Mouse (Mus musculus) embryonic facial prominence, embryonic 11.5 days (tissue): ENCODE data around the gene Serpine1. TPM values are rescaled to one million over a fixed set of nuclear protein-coding genes. Genes with fewer than 3 reads are reported as not detected.

ENCODE experiments used
- ATAC-seq: fragments of 200-750 bp; cut with Nextera tagmentation; replicated peaks from 2 replicates; pipeline ENCODE4 v1.8.0; 2017; ENCODE audit warnings: low read depth; ENCODE audit not compliant: insufficient number of reproducible peaks, low FRiP score, low TSS enrichment
- DNase-seq: peaks from one replicate; pipeline ENCODE4 v3.0.0-alpha.2; 2015; ENCODE audit warnings: low spot score
- H3K27ac ChIP-seq: fragments of 300-500 bp; sonication (generic); replicated peaks from 2 replicates; pipeline ENCODE4 v1.5.1; 2014; ENCODE audit warnings: mild to moderate bottlenecking, low read depth, low read length, control low read depth
- H3K27me3 ChIP-seq: fragments of 300-500 bp; sonication (generic); 2 replicates; pipeline ENCODE4 v1.6.1; 2014; ENCODE audit warnings: mild to moderate bottlenecking, low read length, moderate library complexity, mixed read lengths; ENCODE audit not compliant: control insufficient read depth, insufficient read depth
- H3K36me3 ChIP-seq: fragments of 300-500 bp; sonication (generic); replicated peaks from 2 replicates; pipeline ENCODE4 v1.6.1; 2014; ENCODE audit warnings: low read depth, mild to moderate bottlenecking, low read length, moderate library complexity, mixed read lengths; ENCODE audit not compliant: control insufficient read depth, insufficient read depth
- H3K4me1 ChIP-seq: fragments of 300-500 bp; sonication (generic); 2 replicates; pipeline ENCODE4 v1.6.1; 2014; ENCODE audit warnings: low read length, mixed read lengths; ENCODE audit not compliant: control insufficient read depth, insufficient read depth
- H3K4me2 ChIP-seq: fragments of 300-500 bp; sonication (generic); 2 replicates; pipeline ENCODE4 v1.6.1; 2014; ENCODE audit warnings: low read depth, mild to moderate bottlenecking, control low read depth, low read length, moderate library complexity
- H3K4me3 ChIP-seq: fragments of 300-500 bp; sonication (generic); 2 replicates; pipeline ENCODE4 v1.5.1; 2014; ENCODE audit warnings: low read depth, low read length, control low read depth
- H3K9ac ChIP-seq: fragments of 300-500 bp; sonication (generic); replicated peaks from 2 replicates; pipeline ENCODE4 v1.6.1; 2014; ENCODE audit warnings: mild to moderate bottlenecking, control low read depth, low read length
- H3K9me3 ChIP-seq: fragments of 300-500 bp; sonication (generic); replicated peaks from 2 replicates; pipeline ENCODE4 v1.6.1; 2016; ENCODE audit warnings: mild to moderate bottlenecking, low read length, inconsistent platforms, mixed read lengths; ENCODE audit not compliant: control insufficient read depth
- WGBS: fragments of 180-500 bp; shearing (Covaris S2); extraction: QIAGEN DNeasy Blood & Tissue Kit; methylation state at CpG from one replicate; pipeline ENCODE4 v1.1.7; 2014; 5-methylcytosine and 5-hydroxymethylcytosine counted together
- polyA plus RNA-seq: library from polyadenylated mRNA; unstranded; fragments of >200 nt; fragmentation: Nextera tagmentation; extraction: Ambion mirVana; gene quantifications from 2 replicates; pipeline ENCODE4 v1.2.1, GENCODE M21; 2014

Gene Serpine1
- polyA plus RNA-seq, 1 experiment from 2014 or later, result 0.17 TPM

DNA sequence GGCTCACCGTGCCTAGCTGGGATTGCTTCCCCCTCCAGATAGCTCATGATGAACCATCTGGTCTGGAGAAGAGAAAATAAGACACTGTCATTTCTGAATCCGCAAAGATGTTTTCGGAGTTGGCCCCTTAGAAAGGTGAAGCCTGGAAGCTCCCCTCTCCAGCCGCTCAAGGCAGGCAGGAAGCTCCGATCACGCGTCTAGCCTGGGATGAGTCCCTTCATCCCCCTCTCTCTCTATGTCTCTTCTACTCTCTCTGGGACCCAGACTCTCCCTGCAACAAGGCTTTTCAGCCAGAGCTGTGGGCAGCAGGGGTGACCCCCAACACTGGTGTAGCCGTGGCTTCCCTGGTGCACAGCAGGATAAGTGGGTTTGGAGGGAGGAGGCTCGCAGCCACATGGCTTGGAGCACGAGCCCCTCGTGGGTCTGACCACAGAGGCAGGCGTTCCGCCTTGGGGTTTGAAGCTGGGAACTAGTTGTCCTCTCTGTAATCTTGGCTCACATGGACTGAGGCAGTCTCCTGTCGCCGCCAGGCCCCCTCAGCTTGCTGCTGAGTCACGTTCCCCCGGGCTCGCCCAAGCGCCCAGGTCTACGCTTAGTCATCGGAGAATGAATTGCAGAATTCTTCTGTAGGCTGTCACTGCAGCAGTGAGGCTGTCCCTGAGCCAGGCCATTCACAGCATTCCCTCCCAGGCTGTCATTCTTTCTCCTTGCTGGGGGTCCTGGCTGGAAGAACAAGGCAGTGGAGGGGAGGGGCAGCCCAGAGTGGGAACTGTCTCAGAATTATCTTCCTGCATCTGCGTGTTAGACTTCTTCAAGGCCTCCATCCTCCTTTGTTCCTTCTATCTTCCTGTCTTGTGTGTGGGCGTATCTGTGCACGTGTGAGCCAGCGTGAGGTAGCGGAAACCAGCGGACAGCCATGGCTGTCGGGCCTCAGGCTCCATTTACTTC is 30.8 kb upstream of the Serpine1 start:
- Histone ChIP-seq H3K36me3 (no peaks in the 10 kb centered on the region), H3K4me2 (no peak overlapping the region), H3K27me3 (no peaks in the 10 kb centered on the region), H3K9me3 (no peaks in the 10 kb centered on the region), H3K9ac (no peak overlapping the region), H3K4me1 (no peaks in the 10 kb centered on the region), H3K27ac (no peak overlapping the region), H3K4me3 (no peak overlapping the region)
- DNase-seq, result no peak
- no peak for ATAC-seq
- 67% methylated on average over 28 of the region's 28 CpGs for WGBS

DNA sequence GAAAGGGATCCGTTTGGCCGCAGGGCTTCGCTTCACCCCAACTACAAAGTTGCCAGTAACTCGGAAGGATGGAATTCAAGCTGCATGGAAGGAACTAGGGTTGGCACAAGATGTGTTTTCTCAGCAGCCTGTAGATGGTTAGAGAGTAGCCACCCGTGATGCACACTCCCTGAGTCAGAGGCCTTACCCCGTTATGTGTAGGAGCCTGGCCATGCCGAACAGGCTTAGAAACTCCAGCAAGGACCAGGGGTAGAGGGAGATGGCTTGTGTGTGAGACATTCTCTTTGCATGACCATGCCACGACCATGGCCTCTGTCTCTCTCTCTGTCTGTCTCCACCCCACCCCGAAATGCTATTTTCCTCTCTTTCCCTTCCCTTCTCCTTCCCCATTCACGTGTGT is 30.0 kb upstream of the Serpine1 start:
- no peak for DNase-seq
- no peak overlapping the region for H3K9ac ChIP-seq
- H3K4me2 ChIP-seq, result no peak overlapping the region

DNA sequence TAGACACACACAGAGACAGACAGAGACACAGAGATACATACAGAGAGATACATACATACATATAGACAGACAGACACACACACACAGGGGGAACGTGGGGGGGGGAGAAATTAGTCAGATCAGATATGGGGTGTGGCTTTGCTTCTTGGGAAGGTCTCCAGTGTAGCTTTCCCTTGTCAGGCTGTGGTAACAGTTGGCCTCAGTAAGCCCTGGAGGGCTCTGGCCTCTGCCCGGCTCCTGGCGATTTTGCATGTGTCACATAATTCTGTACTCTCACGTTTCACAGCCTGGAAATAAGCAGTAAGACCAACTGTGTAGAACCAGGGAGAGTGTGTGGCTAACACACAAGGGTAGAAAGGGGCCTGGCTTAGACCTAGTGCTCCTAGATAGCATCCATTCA is 28.6 kb upstream of the Serpine1 start:
- 40% methylated on average over 4 of the region's 4 CpGs for WGBS
- Histone ChIP-seq H3K27ac (no peak overlapping the region), H3K4me1 (no peaks in the 10 kb centered on the region), H3K36me3 (no peaks in the 10 kb centered on the region), H3K4me3 (no peak overlapping the region), H3K9me3 (no peaks in the 10 kb centered on the region), H3K4me2 (no peak overlapping the region), H3K9ac (no peak overlapping the region), H3K27me3 (no peaks in the 10 kb centered on the region)
- DNase-seq, result no peak
- no peak for ATAC-seq

More for the DNA sequence above, 30.0 kb upstream of the Serpine1 start:
- 76% methylated on average over 10 of the region's 10 CpGs for WGBS
- H3K36me3 ChIP-seq, result no peaks in the 10 kb centered on the region
- no peak overlapping the region for H3K4me3 ChIP-seq
- no peaks in the 10 kb centered on the region for H3K9me3 ChIP-seq
- no peaks in the 10 kb centered on the region for H3K4me1 ChIP-seq
- ATAC-seq, result no peak
- H3K27ac ChIP-seq, result no peak overlapping the region
- H3K27me3 ChIP-seq, result no peaks in the 10 kb centered on the region

DNA sequence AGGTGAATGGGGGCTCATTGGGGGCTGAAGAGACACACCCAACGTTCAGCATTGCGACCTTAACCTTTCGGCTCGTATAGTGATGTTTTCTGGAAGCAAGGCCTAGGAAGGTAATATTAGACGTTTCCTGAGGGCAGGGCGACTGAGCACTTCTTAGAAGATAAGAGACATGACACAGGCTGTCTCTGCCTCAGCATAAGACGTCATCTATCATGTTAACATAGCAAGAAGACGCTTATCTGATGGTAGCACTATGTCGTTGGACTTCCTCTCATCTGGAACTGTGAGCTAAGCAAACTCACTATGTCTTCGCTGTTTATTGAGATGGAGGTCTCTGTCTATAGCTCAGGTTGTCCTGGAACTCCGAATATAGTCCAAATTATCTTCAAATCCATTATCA is 26.4 kb upstream of the Serpine1 start:
- 68% methylated on average over 11 of the region's 11 CpGs for WGBS
- H3K27me3 ChIP-seq, result no peaks in the 10 kb centered on the region
- H3K27ac ChIP-seq, result no peak overlapping the region
- H3K4me1 ChIP-seq, result no peaks in the 10 kb centered on the region
- DNase-seq (no peak), ATAC-seq (no peak)
- H3K4me3 ChIP-seq, result no peak overlapping the region
- H3K9me3 ChIP-seq, result no peaks in the 10 kb centered on the region
- H3K4me2 ChIP-seq, result no peak overlapping the region
- H3K36me3 ChIP-seq, result no peaks in the 10 kb centered on the region
- no peak overlapping the region for H3K9ac ChIP-seq

DNA sequence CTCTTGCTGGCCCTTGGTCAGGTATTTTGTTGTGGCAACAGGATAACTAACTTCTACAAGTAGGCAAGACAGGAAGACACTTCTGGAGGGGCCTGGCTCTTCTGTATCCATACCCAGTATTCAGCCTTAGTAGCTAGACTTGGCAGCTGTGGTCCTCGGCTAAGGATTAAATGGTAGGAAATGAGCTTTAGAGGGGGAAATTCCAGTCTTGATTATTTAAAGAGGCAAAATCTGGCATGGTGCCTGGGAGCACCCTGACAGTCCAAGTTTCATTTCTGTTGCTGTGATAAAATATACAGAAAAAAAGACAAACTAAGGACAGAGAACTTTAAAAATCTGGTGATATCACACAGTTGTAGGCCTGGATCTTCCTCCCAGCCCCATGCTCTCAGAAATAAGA is 24.0 kb upstream of the Serpine1 start:
- H3K27me3 ChIP-seq, result no peaks in the 10 kb centered on the region
- no peak overlapping the region for H3K4me3 ChIP-seq
- H3K9me3 ChIP-seq, result no peaks in the 10 kb centered on the region
- no peak for DNase-seq
- H3K4me2 ChIP-seq, result no peak overlapping the region
- 63% methylated on average over 1 of the region's 1 CpGs for WGBS
- H3K9ac ChIP-seq, result no peak overlapping the region
- no peaks in the 10 kb centered on the region for H3K4me1 ChIP-seq
- H3K36me3 ChIP-seq, result no peaks in the 10 kb centered on the region
- no peak overlapping the region for H3K27ac ChIP-seq
- no peak for ATAC-seq

DNA sequence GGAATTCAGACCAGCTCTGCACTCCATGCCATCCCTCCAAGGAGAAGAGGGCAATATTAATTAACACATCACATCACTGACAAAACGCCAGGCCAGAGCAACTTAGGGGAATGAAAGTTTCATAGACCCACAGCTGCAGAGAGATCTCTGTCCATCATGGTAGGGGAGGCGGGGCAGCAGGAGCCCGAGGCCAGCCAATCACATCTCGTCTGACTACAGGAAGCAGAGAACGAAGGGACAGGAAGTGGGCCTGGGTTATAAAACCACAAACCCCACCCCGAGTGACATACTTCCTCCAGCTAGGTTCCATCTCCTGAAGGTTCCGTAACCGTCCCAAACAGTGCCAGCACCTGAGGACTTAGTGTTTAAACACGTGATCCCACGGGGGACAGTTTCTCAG is 23.1 kb upstream of the Serpine1 start:
- WGBS, result 83% methylated on average over 10 of the region's 10 CpGs
- H3K4me2 ChIP-seq, result no peak overlapping the region
- DNase-seq (no peak), ATAC-seq (no peak)
- no peaks in the 10 kb centered on the region for H3K4me1 ChIP-seq
- no peaks in the 10 kb centered on the region for H3K9me3 ChIP-seq
- no peaks in the 10 kb centered on the region for H3K36me3 ChIP-seq
- H3K27me3 ChIP-seq, result no peaks in the 10 kb centered on the region
- no peak overlapping the region for H3K9ac ChIP-seq
- no peak overlapping the region for H3K4me3 ChIP-seq
- no peak overlapping the region for H3K27ac ChIP-seq

DNA sequence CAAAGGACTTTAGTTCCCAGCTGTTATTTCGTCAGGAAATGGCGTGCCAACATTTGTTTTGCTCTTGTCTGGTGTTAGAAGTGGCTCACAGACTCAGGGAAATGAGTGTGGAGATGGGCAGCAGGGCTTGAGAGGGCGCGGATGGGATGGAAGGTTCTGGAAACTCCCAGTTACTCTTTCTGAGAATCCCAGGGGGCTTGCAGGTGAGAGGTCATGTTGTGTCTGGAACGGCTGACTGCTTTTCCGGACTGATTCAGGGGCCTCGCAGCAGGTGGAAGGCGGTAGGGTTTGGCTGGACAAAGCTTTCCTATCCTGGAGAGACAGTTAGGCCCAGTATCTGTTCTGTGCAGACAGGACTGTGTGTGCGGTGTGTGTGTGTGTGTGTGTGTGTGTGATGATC is 21.7 kb upstream of the Serpine1 start:
- Histone ChIP-seq H3K9me3 (no peaks in the 10 kb centered on the region), H3K4me2 (no peak overlapping the region), H3K27me3 (no peaks in the 10 kb centered on the region), H3K27ac (no peak overlapping the region), H3K4me3 (no peak overlapping the region), H3K36me3 (no peaks in the 10 kb centered on the region), H3K4me1 (no peaks in the 10 kb centered on the region), H3K9ac (no peak overlapping the region)
- DNase-seq, result no peak
- WGBS, result 66% methylated on average over 9 of the region's 9 CpGs
- ATAC-seq, result no peak

DNA sequence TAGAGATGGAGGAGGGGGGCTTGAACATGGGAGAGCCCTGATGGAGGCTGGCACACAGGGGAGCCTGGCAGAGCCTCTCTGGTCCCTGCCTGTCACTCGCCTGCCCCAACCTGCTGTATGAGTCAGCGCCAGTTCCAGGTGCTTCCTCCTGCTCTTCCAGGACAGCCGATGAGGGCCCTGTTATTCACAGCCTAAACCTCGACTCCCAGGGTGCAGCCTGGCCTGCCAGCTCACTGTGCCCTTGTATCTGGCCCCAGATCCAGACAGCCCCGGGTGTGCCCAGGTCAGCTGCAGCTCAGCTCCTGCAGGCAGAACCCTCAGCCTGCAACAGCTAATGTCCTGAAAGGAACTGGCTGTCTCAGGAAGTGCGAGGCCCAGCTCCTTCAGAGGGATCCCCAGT is 19.5 kb upstream of the Serpine1 start:
- ATAC-seq, result no peak
- Histone ChIP-seq H3K4me1 (no peaks in the 10 kb centered on the region), H3K27ac (no peak overlapping the region), H3K27me3 (no peaks in the 10 kb centered on the region), H3K9me3 (no peaks in the 10 kb centered on the region), H3K4me3 (no peak overlapping the region), H3K4me2 (no peak overlapping the region), H3K9ac (no peak overlapping the region), H3K36me3 (no peaks in the 10 kb centered on the region)
- DNase-seq, result no peak
- WGBS, result 62% methylated on average over 6 of the region's 6 CpGs
